Mouse (Mus musculus) spleen, adult 18-20 months (tissue): ENCODE measurements around the gene Trpv1.

ENCODE experiments used
- DNase-seq, 2 experiments: peaks; one replicate each; pipeline ENCODE4 v3.0.0; 2022; ENCODE audit warnings: mixed read lengths in 2 of 2

The Trpv1 gene

GRCm38 (mm10) chr11:73233992-73234391 lies at the start of gene Trpv1:
Trpv1 (plus strand) TSS chr11:73234292.
- DNase-seq = no peak

- no peak for DNase-seq
These were observed 48.0 kb upstream of the Trpv1 start for GRCm38 (mm10) chr11:73185872-73186615.

- no peak for DNase-seq
These were observed 46.9 kb upstream of the Trpv1 start for GRCm38 (mm10) chr11:73187231-73187630.

DNA sequence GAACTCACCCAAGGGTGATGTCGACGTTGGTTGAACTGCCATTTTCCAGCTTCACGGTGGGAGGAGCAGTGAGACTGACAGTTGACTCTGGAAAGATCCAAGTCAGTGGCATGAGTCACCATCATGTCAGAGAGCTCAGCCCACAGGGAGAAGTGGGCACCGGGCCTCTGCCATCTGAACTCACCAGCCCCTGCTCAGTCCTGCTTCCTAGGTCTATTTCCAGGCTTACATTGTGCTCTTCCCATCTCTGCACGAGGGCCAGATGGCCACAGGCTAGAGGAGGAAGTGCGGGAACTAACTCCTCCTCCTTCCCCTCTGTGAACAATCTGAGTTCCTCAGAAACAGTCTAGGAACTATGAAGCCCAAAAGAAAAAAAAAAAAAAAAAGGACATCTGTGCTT lies 41.0 kb upstream of the Trpv1 start:
- no peak for DNase-seq

GRCm38 (mm10) chr11:73194444-73194843 lies 39.6 kb upstream of the Trpv1 start:
- no peak for DNase-seq

- DNase-seq = no peak
These were observed 35.9 kb upstream of the Trpv1 start for GRCm38 (mm10) chr11:73198190-73198589.

DNA sequence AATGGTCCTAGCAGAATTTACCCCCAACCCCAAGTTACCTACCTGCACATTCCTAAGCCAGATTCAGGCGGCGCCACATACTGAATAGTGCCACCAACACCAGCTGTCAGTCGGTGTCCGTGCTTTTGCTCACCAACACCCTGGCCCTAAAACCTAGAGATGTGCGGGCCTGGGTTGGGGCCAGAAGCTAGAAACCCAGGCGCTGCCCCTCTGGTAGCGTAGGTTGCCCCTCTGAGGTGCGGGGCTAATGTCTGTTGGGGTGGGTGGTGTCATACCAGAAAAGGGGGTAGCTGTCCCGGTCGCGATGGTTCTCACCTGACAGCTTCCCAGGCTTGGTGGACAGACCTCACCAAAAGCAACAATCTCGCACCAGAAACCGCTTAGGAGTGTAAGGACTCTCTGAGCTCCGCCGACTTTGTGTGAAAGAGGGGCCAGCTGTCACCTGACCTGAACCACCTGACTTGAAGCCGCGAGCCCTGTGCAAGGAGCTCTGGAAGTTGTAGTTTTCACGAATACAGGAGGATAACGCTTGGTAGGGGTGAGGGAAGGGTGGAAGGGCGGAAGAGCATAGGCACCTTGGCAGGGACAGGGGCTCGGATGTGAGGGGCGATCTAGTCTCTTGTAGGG lies 35.4 kb upstream of the Trpv1 start, which contains the start of gene Ctns:
Ctns (minus strand) TSS at position 440 of the 627 bp plus-strand sequence.
- DNase-seq = no peak

DNA sequence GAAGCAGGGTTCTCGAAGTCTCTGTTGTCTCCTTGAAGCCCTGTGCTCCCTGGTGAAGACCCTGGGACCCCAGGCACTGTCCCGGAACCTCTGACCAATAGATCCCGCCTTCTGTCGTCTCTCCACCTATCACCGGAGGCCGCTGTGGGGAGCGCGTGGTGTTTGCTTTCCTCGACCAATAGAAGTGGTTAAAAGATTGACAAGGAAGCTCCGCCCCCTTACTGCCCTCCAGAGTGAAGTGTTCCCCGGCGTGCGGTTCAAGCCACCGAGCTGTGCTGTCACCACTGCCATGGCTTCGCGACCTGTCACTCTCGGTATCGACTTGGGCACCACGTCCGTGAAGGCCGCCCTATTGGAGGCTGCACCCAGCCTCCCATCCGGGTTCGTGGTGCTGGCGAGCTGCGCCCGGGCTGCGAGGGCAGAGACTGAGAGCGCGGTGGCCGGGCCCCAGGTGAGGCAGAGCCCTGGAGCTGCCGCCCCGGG lies 34.8 kb upstream of the Trpv1 start, which contains the start of gene Shpk:
Shpk (plus strand) TSS at position 231 of the 483 bp plus-strand sequence.
- peak; percentile 85 to 90 for DNase-seq

- DNase-seq = peak in 1 of 2 experiments; percentile 38
These were observed 34.2 kb upstream of the Trpv1 start for GRCm38 (mm10) chr11:73199879-73200278.

- no peak for DNase-seq
These were observed 33.1 kb upstream of the Trpv1 start for GRCm38 (mm10) chr11:73201021-73201420.

DNA sequence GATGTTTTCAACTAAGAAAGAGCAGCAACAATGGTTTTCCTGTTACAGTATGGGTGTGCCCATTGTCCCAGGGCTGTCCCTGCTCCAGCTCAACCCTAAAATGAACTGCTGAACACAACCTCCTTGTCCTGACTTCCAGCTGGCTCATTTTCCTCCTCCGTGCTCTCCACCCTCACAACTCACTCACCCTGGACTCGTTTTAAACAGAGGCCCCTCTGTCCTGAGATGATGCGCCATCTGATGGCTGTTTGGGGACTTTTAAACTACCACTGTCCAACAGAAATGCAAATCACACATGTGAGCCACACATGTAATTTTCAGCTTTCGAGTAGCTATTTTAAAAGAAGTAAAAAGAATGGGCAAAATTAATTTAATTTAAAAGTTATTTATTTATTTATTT lies 32.5 kb upstream of the Trpv1 start:
- no peak for DNase-seq

DNA sequence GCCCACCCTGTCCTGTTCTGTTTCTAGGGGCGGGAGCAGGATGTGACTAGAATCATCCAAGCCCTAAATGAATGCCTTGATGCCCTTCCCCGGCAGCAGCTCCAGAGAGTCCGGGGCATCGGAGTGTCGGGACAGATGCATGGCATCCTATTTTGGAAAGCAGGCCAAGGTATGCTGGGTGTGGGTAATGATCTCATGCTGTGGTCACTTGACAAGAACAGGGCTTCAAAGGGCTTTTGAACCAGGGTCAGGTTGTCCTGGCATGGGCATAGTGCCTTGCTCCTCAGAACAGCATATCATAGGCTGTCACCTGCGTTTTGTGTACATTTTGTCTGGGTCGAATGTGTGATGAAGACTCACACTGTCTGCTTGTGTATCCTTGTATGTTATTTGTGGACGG lies 30.2 kb upstream of the Trpv1 start:
- DNase-seq = no peak

DNA sequence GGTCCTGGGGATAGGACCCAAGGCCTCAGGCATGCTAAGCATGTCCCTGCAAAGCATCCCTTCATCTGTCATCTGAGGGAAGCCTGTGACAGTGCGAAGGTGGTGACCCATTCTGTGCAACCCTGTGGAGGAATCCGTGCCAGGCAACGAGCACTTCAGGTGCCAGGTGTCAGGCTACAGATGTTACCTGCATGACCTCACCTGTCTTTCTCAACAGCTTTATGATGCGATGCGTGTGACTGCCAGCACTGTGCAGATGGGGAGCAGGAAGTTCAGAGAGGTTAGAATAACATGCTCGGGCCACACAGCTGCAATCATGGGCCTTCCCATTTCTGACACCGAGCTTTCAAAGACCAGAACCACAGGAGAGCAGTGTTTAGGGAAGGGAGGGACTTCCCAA lies 28.9 kb upstream of the Trpv1 start:
- no peak for DNase-seq

GRCm38 (mm10) chr11:73207621-73208020 lies 26.5 kb upstream of the Trpv1 start:
- DNase-seq = no peak

DNA sequence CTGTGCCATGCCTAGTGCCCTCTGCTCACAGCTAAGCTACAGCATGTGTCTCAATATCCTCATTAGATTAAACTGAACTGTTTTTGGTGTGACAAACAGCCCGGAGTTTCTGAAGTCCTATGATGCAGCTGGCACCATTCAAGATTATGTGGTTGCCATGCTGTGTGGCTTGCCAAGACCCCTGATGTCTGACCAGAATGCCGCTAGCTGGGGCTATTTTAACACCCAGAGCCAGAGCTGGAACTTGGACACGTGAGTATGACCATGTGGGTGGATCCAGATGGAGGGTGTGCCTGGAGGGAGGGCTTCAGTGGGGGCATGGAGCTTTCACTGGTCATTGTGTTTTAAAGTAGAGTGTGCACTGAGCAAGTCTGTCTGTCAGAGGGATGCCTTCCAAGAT lies 20.1 kb upstream of the Trpv1 start:
- DNase-seq = no peak

DNA sequence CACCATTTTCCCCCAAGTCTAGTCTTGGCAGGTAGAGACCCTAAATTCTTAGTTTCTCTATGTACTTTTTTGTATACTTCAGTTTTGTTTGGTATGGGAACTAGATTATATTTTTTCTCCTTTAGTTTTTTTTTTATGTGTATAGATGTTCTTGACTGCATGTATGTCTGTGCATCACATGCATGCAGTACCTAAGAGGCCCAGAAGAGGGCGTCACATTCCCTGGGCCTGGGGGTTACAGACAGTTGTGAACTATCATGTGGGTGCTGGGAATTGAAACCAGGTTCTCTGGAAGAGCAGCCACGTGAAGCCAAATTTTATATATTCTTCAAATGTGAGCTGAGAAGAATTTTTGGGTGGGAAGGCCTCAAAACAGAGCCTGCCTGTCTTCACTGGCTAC lies 14.4 kb upstream of the Trpv1 start:
- DNase-seq = no peak

DNA sequence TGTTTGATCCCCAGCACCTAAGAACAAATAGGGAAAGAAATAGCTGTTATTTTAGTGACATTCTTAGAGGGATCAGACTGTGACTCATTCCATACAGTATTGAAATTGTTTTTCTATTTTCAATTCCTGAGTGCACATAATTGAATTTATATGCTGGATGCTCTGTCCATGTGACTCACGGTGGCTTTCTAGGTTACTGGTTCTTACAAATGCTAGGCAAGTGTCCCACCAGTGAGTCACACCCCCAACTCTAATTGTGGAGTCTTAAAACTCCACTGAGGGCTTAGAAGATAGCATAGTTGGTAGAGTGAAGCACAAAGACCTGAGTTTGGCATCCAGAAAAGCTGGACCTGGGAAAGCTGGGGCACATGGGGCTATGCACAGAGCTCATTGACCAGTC lies 13.4 kb upstream of the Trpv1 start:
- no peak for DNase-seq

DNA sequence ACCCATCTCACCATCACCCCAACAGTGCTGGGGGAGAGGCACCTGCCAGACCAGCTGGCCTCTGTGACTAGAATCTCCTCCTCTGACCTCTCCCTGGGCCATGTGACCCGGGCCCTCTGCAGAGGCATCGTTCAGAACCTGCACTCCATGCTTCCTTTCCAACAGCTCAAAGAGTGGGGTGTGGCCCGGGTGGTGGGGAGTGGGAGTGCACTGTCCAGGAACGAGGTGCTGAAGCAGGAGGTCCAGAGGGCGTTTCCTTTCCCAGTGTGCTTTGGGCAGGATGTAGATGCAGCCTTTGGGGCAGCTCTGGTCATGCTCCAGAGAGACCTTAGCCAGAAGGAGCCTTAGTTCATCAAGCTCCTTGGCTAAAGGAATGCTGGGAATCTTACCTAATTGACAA lies 11.2 kb upstream of the Trpv1 start:
- no peak for DNase-seq

GRCm38 (mm10) chr11:73223966-73224365 lies 10.1 kb upstream of the Trpv1 start:
- DNase-seq = peak in 1 of 2 experiments; percentile 11

- no peak for DNase-seq
These were observed 8.2 kb upstream of the Trpv1 start for GRCm38 (mm10) chr11:73225856-73226255.

- DNase-seq = no peak
These were observed 5.2 kb upstream of the Trpv1 start for GRCm38 (mm10) chr11:73228881-73229280.

GRCm38 (mm10) chr11:73230081-73230480 lies 4.0 kb upstream of the Trpv1 start:
- no peak for DNase-seq

GRCm38 (mm10) chr11:73232513-73232912 lies 1.6 kb upstream of the Trpv1 start:
- no peak for DNase-seq

GRCm38 (mm10) chr11:73235990-73236701 lies 2.1 kb downstream of the Trpv1 start:
- no peak for DNase-seq
